Mouse (Mus musculus): ENCODE measurements at regions not wholly inside any gene's neighbourhood (a gene's known extent, or its start where the extent isn't known, plus 50 kb on each side); places are given as distances from the start of the nearest gene placed in this dataset.

GRCm38 (mm10) chr6:51211418-51211817, 221.1 kb upstream of the Nfe2l3 start:
- Histone ChIP-seq H3K4me2 (ENCODE audit: low read length) (no peak overlapping the region), H3K9ac (ENCODE audit: low read depth, low read length) (no peak overlapping the region), H3K27me3 (ENCODE audit: control insufficient read depth, insufficient read depth, low read depth, low read length) (no peaks in the 10 kb centered on the region), H3K36me3 (ENCODE audit: control insufficient read depth, insufficient read depth, low read length) (no peaks in the 10 kb centered on the region), H3K9me3 (replicated peaks; ENCODE audit: control insufficient read depth, low read length, poor library complexity, severe bottlenecking) (no peaks in the 10 kb centered on the region), H3K27ac (ENCODE audit: low read length) (no peak overlapping the region), H3K4me1 (ENCODE audit: control insufficient read depth, insufficient read depth, low read length) (peaks cover 10% of the 10 kb centered on the region), H3K4me3 (ENCODE audit: low read depth, low read length) (no peak overlapping the region)
- no peak for ATAC-seq
- WGBS: 64% methylated on average over 7 of the region's 7 CpGs

GRCm38 (mm10) chr6:51212216-51212615, 220.3 kb upstream of the Nfe2l3 start:
- Histone ChIP-seq H3K4me3 (ENCODE audit: low read depth, low read length) (no peak overlapping the region), H3K9me3 (replicated peaks; ENCODE audit: control insufficient read depth, low read length, poor library complexity, severe bottlenecking) (no peaks in the 10 kb centered on the region), H3K27ac (ENCODE audit: low read length) (no peak overlapping the region), H3K4me2 (ENCODE audit: low read length) (no peak overlapping the region), H3K36me3 (ENCODE audit: control insufficient read depth, insufficient read depth, low read length) (no peaks in the 10 kb centered on the region), H3K4me1 (ENCODE audit: control insufficient read depth, insufficient read depth, low read length) (peaks cover 10% of the 10 kb centered on the region), H3K27me3 (ENCODE audit: control insufficient read depth, insufficient read depth, low read depth, low read length) (no peaks in the 10 kb centered on the region), H3K9ac (ENCODE audit: low read depth, low read length) (no peak overlapping the region)
- ATAC-seq: no peak
- WGBS: 88% methylated on average over 8 of the region's 8 CpGs

DNA sequence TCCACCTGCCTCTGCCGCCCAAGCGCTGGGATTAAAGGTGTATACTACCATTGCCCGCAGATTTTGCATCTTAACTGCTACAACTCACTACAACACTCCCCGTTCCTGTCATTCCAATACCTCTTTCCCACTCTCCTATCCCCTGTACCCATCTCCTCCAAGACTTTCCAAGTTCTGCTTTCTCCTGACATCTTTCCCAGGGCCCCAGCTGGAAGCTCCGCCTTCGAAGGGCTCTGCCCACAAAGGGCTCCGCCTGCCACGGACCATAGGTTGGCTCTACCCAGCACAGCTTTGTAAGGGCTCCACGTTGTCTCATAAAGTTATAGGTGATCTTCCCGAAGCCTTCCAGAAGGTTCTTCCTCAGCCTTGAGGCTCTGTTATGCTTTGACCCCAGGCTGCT, 217.1 kb upstream of the Nfe2l3 start:
- Histone ChIP-seq H3K4me3 (ENCODE audit: low read depth, low read length) (no peak overlapping the region), H3K9ac (ENCODE audit: low read depth, low read length) (no peak overlapping the region), H3K36me3 (ENCODE audit: control insufficient read depth, insufficient read depth, low read length) (no peaks in the 10 kb centered on the region), H3K4me1 (ENCODE audit: control insufficient read depth, insufficient read depth, low read length) (no peaks in the 10 kb centered on the region), H3K27ac (ENCODE audit: low read length) (no peak overlapping the region), H3K27me3 (ENCODE audit: control insufficient read depth, insufficient read depth, low read depth, low read length) (no peaks in the 10 kb centered on the region), H3K9me3 (replicated peaks; ENCODE audit: control insufficient read depth, low read length, poor library complexity, severe bottlenecking) (no peaks in the 10 kb centered on the region), H3K4me2 (ENCODE audit: low read length) (no peak overlapping the region)
- 90% methylated on average over 10 of the region's 10 CpGs for WGBS
- no peak for ATAC-seq

DNA sequence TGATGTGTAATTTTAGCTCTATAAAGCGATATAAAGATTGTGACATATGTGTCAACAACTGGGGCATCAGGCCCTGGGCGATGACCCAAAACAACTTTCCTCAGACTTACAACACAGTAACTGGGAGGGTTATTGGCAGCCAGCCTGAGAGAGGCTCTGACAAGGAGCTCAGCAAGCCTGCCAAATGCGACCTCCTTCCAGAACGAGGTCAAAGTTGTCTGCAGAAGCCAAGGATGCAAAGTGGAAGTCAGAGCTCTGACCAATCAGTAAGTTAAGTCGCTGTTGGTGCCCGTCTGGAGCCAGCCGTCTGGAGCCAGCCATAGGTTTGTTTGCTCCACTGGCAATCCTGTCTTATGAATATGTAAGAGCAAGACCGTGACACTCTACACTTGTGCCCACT, 216.0 kb upstream of the Nfe2l3 start:
- Histone ChIP-seq H3K9ac (ENCODE audit: low read depth, low read length) (no peak overlapping the region), H3K4me1 (ENCODE audit: control insufficient read depth, insufficient read depth, low read length) (no peaks in the 10 kb centered on the region), H3K27ac (ENCODE audit: low read length) (no peak overlapping the region), H3K36me3 (ENCODE audit: control insufficient read depth, insufficient read depth, low read length) (no peaks in the 10 kb centered on the region), H3K9me3 (replicated peaks; ENCODE audit: control insufficient read depth, low read length, poor library complexity, severe bottlenecking) (no peaks in the 10 kb centered on the region), H3K4me2 (ENCODE audit: low read length) (no peak overlapping the region), H3K27me3 (ENCODE audit: control insufficient read depth, insufficient read depth, low read depth, low read length) (no peaks in the 10 kb centered on the region), H3K4me3 (ENCODE audit: low read depth, low read length) (no peak overlapping the region)
- no peak for ATAC-seq
- WGBS: 49% methylated on average over 8 of the region's 8 CpGs

DNA sequence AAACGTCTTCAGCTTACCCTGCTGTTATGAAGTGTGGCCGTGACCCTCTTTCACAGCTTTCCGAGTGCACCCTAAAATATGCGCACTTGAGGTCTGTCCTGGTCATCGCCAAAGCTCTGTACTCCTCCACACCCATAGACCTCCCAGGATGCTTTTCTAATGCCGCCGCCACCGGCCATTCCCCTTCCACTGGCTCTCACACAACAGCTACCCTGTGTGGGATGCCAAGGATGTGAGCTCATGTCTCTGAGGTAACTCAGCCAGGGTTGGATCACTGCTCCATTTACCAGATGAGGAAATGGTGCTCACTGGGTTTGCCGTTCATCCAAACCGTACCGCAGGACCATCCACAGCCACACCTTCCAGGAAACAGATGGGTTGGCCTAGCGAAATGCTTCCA, 212.8 kb upstream of the Nfe2l3 start:
- Histone ChIP-seq H3K4me2 (ENCODE audit: low read length) (no peak overlapping the region), H3K9ac (ENCODE audit: low read depth, low read length) (no peak overlapping the region), H3K4me1 (ENCODE audit: control insufficient read depth, insufficient read depth, low read length) (no peaks in the 10 kb centered on the region), H3K36me3 (ENCODE audit: control insufficient read depth, insufficient read depth, low read length) (no peaks in the 10 kb centered on the region), H3K27ac (ENCODE audit: low read length) (no peak overlapping the region), H3K4me3 (ENCODE audit: low read depth, low read length) (no peak overlapping the region), H3K9me3 (replicated peaks; ENCODE audit: control insufficient read depth, low read length, poor library complexity, severe bottlenecking) (no peaks in the 10 kb centered on the region), H3K27me3 (ENCODE audit: control insufficient read depth, insufficient read depth, low read depth, low read length) (no peaks in the 10 kb centered on the region)
- 84% methylated on average over 12 of the region's 12 CpGs for WGBS
- no peak for ATAC-seq

DNA sequence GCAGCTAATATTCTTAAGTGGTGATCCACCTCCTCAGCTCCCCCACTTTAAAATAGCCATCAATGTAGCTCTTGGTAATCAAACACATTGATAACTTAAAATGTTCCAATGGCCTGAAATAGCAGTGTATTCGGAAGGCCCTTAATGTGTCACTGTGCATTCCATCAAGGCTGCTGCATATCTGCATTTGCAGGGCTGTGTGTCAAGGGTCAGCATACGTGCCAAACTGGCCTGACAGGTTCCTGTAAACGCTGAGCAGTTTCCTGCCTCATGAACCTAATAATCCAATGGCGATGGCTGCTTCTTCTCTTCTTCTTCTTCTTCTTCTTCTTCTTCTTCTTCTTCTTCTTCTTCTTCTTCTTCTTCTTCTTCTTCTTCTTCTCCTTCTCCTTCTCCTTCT, 211.7 kb upstream of the Nfe2l3 start:
- no peaks in the 10 kb centered on the region for H3K36me3 ChIP-seq (ENCODE audit: control insufficient read depth, insufficient read depth, low read length)

GRCm38 (mm10) chr6:51236077-51236740, 196.3 kb upstream of the Nfe2l3 start:
- Histone ChIP-seq H3K9me3 (replicated peaks; ENCODE audit: control insufficient read depth, low read length, poor library complexity, severe bottlenecking) (no peaks in the 10 kb centered on the region), H3K4me3 (ENCODE audit: low read depth, low read length) (no peak overlapping the region), H3K27ac (ENCODE audit: low read length) (no peak overlapping the region), H3K4me2 (ENCODE audit: low read length) (no peak overlapping the region), H3K4me1 (ENCODE audit: control insufficient read depth, insufficient read depth, low read length) (no peaks in the 10 kb centered on the region), H3K9ac (ENCODE audit: low read depth, low read length) (no peak overlapping the region), H3K27me3 (ENCODE audit: control insufficient read depth, insufficient read depth, low read depth, low read length) (no peaks in the 10 kb centered on the region), H3K36me3 (ENCODE audit: control insufficient read depth, insufficient read depth, low read length) (no peaks in the 10 kb centered on the region)
- ATAC-seq: no peak
- WGBS: 94% methylated on average over 11 of the region's 11 CpGs

More for the DNA sequence above, 211.7 kb upstream of the Nfe2l3 start:
- Histone ChIP-seq H3K27ac (ENCODE audit: low read length) (no peak overlapping the region), H3K27me3 (ENCODE audit: control insufficient read depth, insufficient read depth, low read depth, low read length) (no peaks in the 10 kb centered on the region), H3K9me3 (replicated peaks; ENCODE audit: control insufficient read depth, low read length, poor library complexity, severe bottlenecking) (no peaks in the 10 kb centered on the region), H3K4me3 (ENCODE audit: low read depth, low read length) (no peak overlapping the region), H3K4me2 (ENCODE audit: low read length) (no peak overlapping the region), H3K9ac (ENCODE audit: low read depth, low read length) (no peak overlapping the region), H3K4me1 (ENCODE audit: control insufficient read depth, insufficient read depth, low read length) (no peaks in the 10 kb centered on the region)
- 72% methylated on average over 4 of the region's 4 CpGs for WGBS
- no peak for ATAC-seq

DNA sequence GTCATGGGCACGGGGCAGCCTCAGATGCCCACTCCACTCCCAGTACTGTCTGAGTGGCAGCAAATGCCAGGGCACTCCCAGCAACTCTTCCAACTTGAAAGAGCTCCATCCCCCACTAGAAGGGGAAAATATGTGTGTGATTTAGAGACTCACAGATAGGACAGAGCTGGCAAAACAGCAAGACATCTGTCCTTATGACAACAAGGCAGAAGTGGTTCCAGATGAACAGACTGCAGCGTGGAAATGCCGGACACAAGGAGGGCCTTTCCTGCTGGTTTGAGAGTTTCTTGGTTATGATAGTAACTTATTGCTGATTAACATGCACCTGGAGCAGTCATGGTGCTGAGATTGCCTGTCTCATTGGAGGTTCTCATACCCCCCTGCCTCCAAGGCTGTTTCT, 192.4 kb upstream of the Nfe2l3 start:
- no peaks in the 10 kb centered on the region for H3K4me1 ChIP-seq (ENCODE audit: control insufficient read depth, insufficient read depth, low read length)
- no peak overlapping the region for H3K27ac ChIP-seq (ENCODE audit: low read length)
- ATAC-seq: no peak
- H3K9me3 ChIP-seq (replicated peaks; ENCODE audit: control insufficient read depth, low read length, poor library complexity, severe bottlenecking): peaks cover 9% of the 10 kb centered on the region; the same call in 1 of the 2 replicates
- 92% methylated on average over 3 of the region's 3 CpGs for WGBS
- H3K9ac ChIP-seq (ENCODE audit: low read depth, low read length): no peak overlapping the region
- no peak overlapping the region for H3K4me2 ChIP-seq (ENCODE audit: low read length)
- no peaks in the 10 kb centered on the region for H3K27me3 ChIP-seq (ENCODE audit: control insufficient read depth, insufficient read depth, low read depth, low read length)
- no peak overlapping the region for H3K4me3 ChIP-seq (ENCODE audit: low read depth, low read length)
- H3K36me3 ChIP-seq (ENCODE audit: control insufficient read depth, insufficient read depth, low read length): no peaks in the 10 kb centered on the region

GRCm38 (mm10) chr6:51250233-51250632, 182.2 kb upstream of the Nfe2l3 start:
- H3K4me3 ChIP-seq (ENCODE audit: low read depth, low read length): no peak overlapping the region
- no peak overlapping the region for H3K9ac ChIP-seq (ENCODE audit: low read depth, low read length)
- ATAC-seq: no peak
- H3K4me1 ChIP-seq (ENCODE audit: control insufficient read depth, insufficient read depth, low read length): no peaks in the 10 kb centered on the region
- no peaks in the 10 kb centered on the region for H3K36me3 ChIP-seq (ENCODE audit: control insufficient read depth, insufficient read depth, low read length)
- H3K27me3 ChIP-seq (ENCODE audit: control insufficient read depth, insufficient read depth, low read depth, low read length): no peaks in the 10 kb centered on the region
- no peaks in the 10 kb centered on the region for H3K9me3 ChIP-seq (replicated peaks; ENCODE audit: control insufficient read depth, low read length, poor library complexity, severe bottlenecking)
- H3K27ac ChIP-seq (ENCODE audit: low read length): no peak overlapping the region
- no peak overlapping the region for H3K4me2 ChIP-seq (ENCODE audit: low read length)

All from midbrain, embryonic 16.5 days (tissue).